Mouse (Mus musculus) lung, embryonic 14.5 days (tissue): ENCODE data around the gene Cma2. TPM values are rescaled to one million over a fixed set of nuclear protein-coding genes. Genes with fewer than 3 reads are reported as not detected.

Source experiments
- ATAC-seq: fragments of 200-750 bp; cut with Nextera tagmentation; 2 replicates; pipeline ENCODE4 v1.8.0; 2017; ENCODE audit warnings: mild to moderate bottlenecking, moderate TSS enrichment, moderate library complexity; ENCODE audit not compliant: insufficient read depth
- DNase-seq: peaks from one replicate; pipeline ENCODE4 v3.0.0-alpha.2; 2015
- H3K27ac ChIP-seq: fragments of 300-500 bp; sonication (generic); 2 replicates; pipeline ENCODE4 v1.5.1; 2014; ENCODE audit warnings: low read depth, mild to moderate bottlenecking, moderate library complexity
- H3K27me3 ChIP-seq: fragments of 300-500 bp; sonication (generic); 2 replicates; pipeline ENCODE4 v1.6.1; 2014; ENCODE audit warnings: low read length, control low read depth; ENCODE audit not compliant: insufficient read depth
- H3K36me3 ChIP-seq: fragments of 300-500 bp; sonication (generic); 2 replicates; pipeline ENCODE4 v1.6.1; 2014; ENCODE audit warnings: control low read depth; ENCODE audit not compliant: insufficient read depth
- H3K4me1 ChIP-seq: fragments of 300-500 bp; sonication (generic); 2 replicates; pipeline ENCODE4 v1.6.1; 2014; ENCODE audit warnings: antibody characterized with exemption, control low read depth; ENCODE audit not compliant: insufficient read depth
- H3K4me2 ChIP-seq: fragments of 300-500 bp; sonication (generic); 2 replicates; pipeline ENCODE4 v1.6.1; 2014; ENCODE audit warnings: mild to moderate bottlenecking
- H3K4me3 ChIP-seq: fragments of 300-500 bp; sonication (generic); 2 replicates; pipeline ENCODE4 v1.5.1; 2014; ENCODE audit warnings: low read depth, low read length
- H3K9ac ChIP-seq: fragments of 300-500 bp; sonication (generic); 2 replicates; pipeline ENCODE4 v1.6.1; 2014
- H3K9me3 ChIP-seq: fragments of 300-500 bp; sonication (generic); 2 replicates; pipeline ENCODE4 v1.6.1; 2016; ENCODE audit warnings: low read depth, low read length, control low read depth
- CTCF ChIP-seq: IDR thresholded peaks from 2 replicates; pipeline ENCODE4 v1.5.1; 2016; ENCODE audit warnings: antibody characterized with exemption, low read depth
- WGBS: fragments of 180-500 bp; shearing (Covaris S2); extraction: QIAGEN DNeasy Blood & Tissue Kit; methylation state at CpG from one replicate; pipeline ENCODE4 v1.1.7; 2014; 5-methylcytosine and 5-hydroxymethylcytosine counted together
- polyA plus RNA-seq: library from polyadenylated mRNA; unstranded; fragments of >200 nt; fragmentation: Nextera tagmentation; extraction: Ambion mirVana; gene quantifications from 2 replicates; pipeline ENCODE4 v1.2.1, GENCODE M21; 2014

Gene Cma2
- polyA plus RNA-seq, 1 experiment from 2014 or later = not detected

DNA sequence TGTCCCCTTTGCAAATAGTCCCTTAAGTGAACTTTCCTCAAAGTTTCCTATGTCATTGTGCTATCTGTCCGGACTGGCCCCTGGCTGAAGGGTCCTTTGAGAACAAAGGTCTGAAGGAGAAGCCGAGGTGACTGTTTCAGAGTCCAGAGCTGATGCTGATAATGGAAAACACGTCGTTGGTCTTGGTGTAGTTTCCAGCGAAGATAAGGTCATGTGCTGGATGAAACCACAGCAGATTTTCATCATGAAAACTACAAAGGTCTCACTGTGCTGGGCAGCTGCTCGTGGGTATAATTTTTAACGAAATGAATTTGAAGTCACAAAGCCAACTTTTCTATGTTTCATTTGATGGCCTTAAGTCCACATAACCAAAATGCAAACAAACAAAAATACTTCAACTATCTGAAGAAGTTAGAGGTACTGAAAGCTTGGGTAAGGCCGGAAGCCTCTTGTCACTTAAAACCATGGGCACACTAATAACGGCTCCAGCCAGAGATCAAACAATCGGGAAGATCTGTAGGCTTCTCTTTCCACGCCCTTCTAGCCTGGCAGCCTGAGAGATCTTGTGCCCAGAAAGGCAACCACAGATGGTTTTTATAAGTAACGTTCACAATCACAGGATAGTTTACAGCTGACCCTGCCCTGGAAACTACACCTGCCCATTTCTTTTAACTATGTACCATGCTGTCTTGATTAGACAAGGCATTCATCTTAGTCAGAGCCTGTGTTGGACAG lies 21.4 kb upstream of the Cma2 start:
- WGBS = 50% methylated on average over 12 of the region's 12 CpGs
- Histone ChIP-seq H3K4me1 (no peaks in the 10 kb centered on the region; the same call in 1 of the 2 replicates), H3K27me3 (no peaks in the 10 kb centered on the region), H3K27ac (no peak overlapping the region), H3K9me3 (no peaks in the 10 kb centered on the region; the same call in 1 of the 2 replicates), H3K4me2 (no peak overlapping the region), H3K9ac (no peak overlapping the region), H3K36me3 (no peaks in the 10 kb centered on the region), H3K4me3 (no peak overlapping the region)
- ATAC-seq (no peak), DNase-seq (no peak)
- no peak for TF ChIP-seq CTCF

DNA sequence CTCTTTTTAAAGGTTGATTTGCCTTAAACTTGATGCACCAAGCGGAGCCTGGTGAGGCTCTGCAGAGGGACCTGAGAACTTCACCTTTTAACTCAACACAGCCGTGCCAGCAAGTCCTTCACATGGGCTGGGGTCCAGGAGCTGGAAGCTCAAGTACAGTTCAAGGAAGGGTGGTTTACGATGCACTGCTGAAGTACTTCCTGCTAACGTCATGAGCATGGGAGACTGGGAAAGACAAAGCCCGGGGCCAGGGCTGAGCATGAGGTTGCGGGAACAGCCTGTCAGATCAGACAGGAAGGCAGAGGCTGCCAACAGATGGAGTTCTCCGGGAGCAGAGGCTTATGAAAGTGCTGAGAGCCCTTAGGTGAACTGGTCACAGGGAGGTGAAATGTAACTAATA lies 17.2 kb upstream of the Cma2 start:
- no peak overlapping the region for H3K27ac ChIP-seq
- peak; percentile 88 for ATAC-seq
- 13% methylated on average over 7 of the region's 7 CpGs for WGBS

DNA sequence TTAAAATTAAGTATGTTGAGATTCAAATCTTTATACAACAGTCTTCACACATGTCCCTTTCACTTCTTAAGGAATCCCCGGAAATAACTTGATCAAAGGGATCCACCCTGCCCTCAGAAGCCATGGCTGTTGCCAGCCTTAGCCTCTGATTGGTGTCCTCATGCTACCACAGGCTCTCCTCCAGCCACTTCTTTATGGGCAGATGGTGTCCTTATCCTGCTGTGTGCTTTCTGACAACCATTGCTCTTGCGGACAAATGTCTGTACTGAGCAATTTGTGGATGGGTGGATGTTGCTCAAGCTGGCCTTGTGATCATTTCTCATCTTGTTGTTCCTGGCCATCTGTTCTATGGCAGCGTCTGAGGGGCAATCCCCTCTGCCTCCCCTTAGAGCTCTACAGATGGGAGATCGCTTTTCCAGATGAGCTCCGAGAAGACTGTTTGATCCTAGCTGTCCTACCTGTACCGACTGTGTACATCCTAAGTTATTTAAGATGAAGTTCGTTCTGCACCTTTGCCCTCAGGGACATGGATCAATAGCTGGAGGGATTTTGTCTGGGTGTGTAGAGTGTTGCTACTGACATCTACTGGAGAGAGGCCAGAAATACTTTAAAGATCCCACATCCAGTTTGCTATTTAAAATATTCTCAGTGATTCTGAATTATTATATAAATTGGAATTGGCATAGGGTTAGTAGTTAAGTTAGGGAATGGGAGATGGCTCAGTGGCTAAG lies 10.5 kb upstream of the Cma2 start:
- H3K9me3 ChIP-seq = no peaks in the 10 kb centered on the region
- peak; percentile 33; the same call in 1 of the 2 replicates for TF ChIP-seq CTCF
- ATAC-seq = no peak
- H3K4me2 ChIP-seq = no peak overlapping the region
- peak; percentile 47 for DNase-seq
- H3K36me3 ChIP-seq = no peaks in the 10 kb centered on the region
- WGBS = 27% methylated on average over 7 of the region's 7 CpGs
- no peaks in the 10 kb centered on the region for H3K4me1 ChIP-seq
- H3K27ac ChIP-seq = no peak overlapping the region
- no peak overlapping the region for H3K9ac ChIP-seq
- H3K27me3 ChIP-seq = no peaks in the 10 kb centered on the region
- no peak overlapping the region for H3K4me3 ChIP-seq

More for the DNA sequence above, 17.2 kb upstream of the Cma2 start:
- peak; percentile 79 for DNase-seq
- no peak overlapping the region for H3K9ac ChIP-seq
- no peaks in the 10 kb centered on the region for H3K36me3 ChIP-seq
- H3K4me2 ChIP-seq = peak overlapping the region; percentile 40
- H3K4me1 ChIP-seq = no peaks in the 10 kb centered on the region; the same call in 1 of the 2 replicates
- TF ChIP-seq CTCF = no peak
- H3K27me3 ChIP-seq = no peaks in the 10 kb centered on the region
- no peaks in the 10 kb centered on the region; the same call in 1 of the 2 replicates for H3K9me3 ChIP-seq
- no peak overlapping the region for H3K4me3 ChIP-seq

- no peak overlapping the region for H3K9ac ChIP-seq
- DNase-seq (no peak), ATAC-seq (no peak)
- H3K4me1 ChIP-seq = no peaks in the 10 kb centered on the region
- H3K36me3 ChIP-seq = no peaks in the 10 kb centered on the region
- WGBS = 69% methylated on average over 11 of the region's 11 CpGs
- H3K27me3 ChIP-seq = no peaks in the 10 kb centered on the region
- no peak overlapping the region for H3K4me3 ChIP-seq
- no peak overlapping the region for H3K4me2 ChIP-seq
- no peak for TF ChIP-seq CTCF
- no peak overlapping the region for H3K27ac ChIP-seq
- H3K9me3 ChIP-seq = no peaks in the 10 kb centered on the region
These were observed 7.2 kb upstream of the Cma2 start for GRCm38 (mm10) chr14:55943601-55944000.

GRCm38 (mm10) chr14:55944575-55944974 lies 6.2 kb upstream of the Cma2 start, which contains the start of gene Cma1:
Gene Cma1, minus strand, starts transcription at chr14:55944675.
- WGBS = 72% methylated on average over 4 of the region's 4 CpGs

DNA sequence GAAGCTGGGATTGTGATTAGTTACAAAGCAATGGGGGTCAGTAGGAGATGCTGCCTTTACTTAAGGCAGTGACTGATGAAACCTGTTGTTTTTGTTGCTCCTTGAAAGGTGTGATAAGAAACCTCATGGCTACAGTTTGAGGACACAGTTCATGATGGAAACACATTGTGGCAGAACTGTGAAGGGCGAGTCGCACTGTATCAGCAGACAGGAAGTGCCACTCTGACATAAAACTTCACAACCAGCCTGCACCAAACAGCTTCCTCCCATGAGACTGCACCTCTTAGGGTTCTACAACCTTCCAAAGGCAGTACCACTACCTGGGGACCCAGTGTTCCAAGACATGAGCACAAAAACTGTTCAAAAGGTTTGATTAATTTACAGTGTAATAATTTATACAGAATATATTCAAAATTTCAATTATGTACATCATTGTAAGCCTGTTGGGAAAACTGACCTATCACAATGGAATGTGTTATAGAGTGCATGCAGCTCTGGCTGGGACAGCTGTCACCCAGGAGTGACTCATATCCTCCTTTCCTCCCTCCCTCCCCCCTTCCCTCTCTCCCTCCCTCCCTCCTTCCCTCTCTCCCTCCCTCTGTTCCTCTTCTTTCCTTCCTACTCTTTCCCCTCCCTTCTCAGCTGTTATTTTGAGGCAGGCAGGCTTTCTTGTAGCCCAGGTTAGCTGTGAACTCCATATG lies 4.4 kb upstream of the Cma2 start:
- no peaks in the 10 kb centered on the region for H3K27me3 ChIP-seq
- no peak for TF ChIP-seq CTCF
- no peak overlapping the region for H3K27ac ChIP-seq
- H3K9me3 ChIP-seq = no peaks in the 10 kb centered on the region
- no peaks in the 10 kb centered on the region for H3K4me1 ChIP-seq
- DNase-seq = peak; percentile 36
- 35% methylated on average over 2 of the region's 2 CpGs for WGBS
- peak; percentile 63; the same call in 1 of the 2 replicates for ATAC-seq
- no peak overlapping the region for H3K9ac ChIP-seq
- no peak overlapping the region for H3K4me2 ChIP-seq
- no peak overlapping the region for H3K4me3 ChIP-seq
- no peaks in the 10 kb centered on the region for H3K36me3 ChIP-seq

More at GRCm38 (mm10) chr14:55944575-55944974, 6.2 kb upstream of the Cma2 start, which contains the start of gene Cma1:
- no peak for TF ChIP-seq CTCF
- Histone ChIP-seq H3K4me1 (no peaks in the 10 kb centered on the region), H3K9ac (no peak within 1 kb of the TSS), H3K27ac (no peak within 1 kb of the TSS), H3K36me3 (no peaks in the 10 kb centered on the region), H3K4me2 (no peak within 1 kb of the TSS), H3K4me3 (no peak within 1 kb of the TSS), H3K9me3 (no peaks in the 10 kb centered on the region), H3K27me3 (no peaks in the 10 kb centered on the region)
- ATAC-seq = no peak
- no peak for DNase-seq

- Histone ChIP-seq H3K4me2 (no peak overlapping the region), H3K36me3 (no peaks in the 10 kb centered on the region), H3K9ac (no peak overlapping the region), H3K4me3 (no peak overlapping the region), H3K27ac (no peak overlapping the region), H3K9me3 (no peaks in the 10 kb centered on the region), H3K4me1 (no peaks in the 10 kb centered on the region), H3K27me3 (no peaks in the 10 kb centered on the region)
- no peak for TF ChIP-seq CTCF
- DNase-seq (peak; percentile 8), ATAC-seq (no peak)
- WGBS = 15% methylated on average over 1 of the region's 1 CpGs
These were observed 12.5 kb downstream of the Cma2 start for GRCm38 (mm10) chr14:55963263-55963662.
